Mouse (Mus musculus): ENCODE data around the gene Kazn. TPM values are rescaled to one million over a fixed set of nuclear protein-coding genes. Genes with fewer than 3 reads are reported as not detected.

The Kazn gene
- polyA plus RNA-seq, 1 experiment from 2014 or later: 0.74 TPM

DNA sequence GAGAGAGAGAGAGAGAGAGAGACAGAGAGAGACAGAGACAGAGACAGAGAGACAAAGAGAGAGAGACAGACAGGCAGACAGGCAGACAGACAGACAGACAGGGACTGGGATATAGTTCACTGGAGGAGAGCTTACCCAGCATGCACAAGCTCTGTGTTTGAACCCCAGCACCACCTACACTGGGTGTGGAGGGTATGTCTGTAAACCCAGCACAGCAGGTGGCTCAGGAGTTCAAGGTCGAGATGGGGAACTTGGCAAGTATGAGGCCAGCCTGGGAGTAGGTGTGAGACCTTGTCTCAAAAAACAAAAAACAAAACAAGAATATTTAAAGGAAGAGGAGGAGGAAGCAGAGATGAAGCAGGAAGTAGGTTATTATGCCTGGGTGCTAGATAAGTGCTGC is 162.3 kb downstream of the Kazn start:
- H3K9ac ChIP-seq (replicated peaks): no peak overlapping the region
- no peak for DNase-seq
- peak overlapping the region; percentile 51; the same call in 1 of the 2 replicates for H3K27ac ChIP-seq (ENCODE audit: low read depth)
- TF ChIP-seq EP300 (IDR thresholded peaks at IDR 0.05; ENCODE audit: low read depth) (no peak), CTCF (IDR thresholded peaks at IDR 0.05; ENCODE audit: low read depth) (no peak)
- no peaks in the 10 kb centered on the region for H3K9me3 ChIP-seq (ENCODE audit: low read length)
- no peak overlapping the region for H3K4me2 ChIP-seq (ENCODE audit: low read depth, low read length)
- H3K27me3 ChIP-seq (ENCODE audit: insufficient read depth, low read length): no peaks in the 10 kb centered on the region
- ATAC-seq: no peak
- H3K4me3 ChIP-seq (ENCODE audit: low read depth, low read length): no peak overlapping the region
- peaks cover 45% of the 10 kb centered on the region for H3K4me1 ChIP-seq (ENCODE audit: insufficient read depth)
- no peaks in the 10 kb centered on the region for H3K36me3 ChIP-seq (replicated peaks; ENCODE audit: insufficient read depth, low read length)
- 16% methylated on average over 1 of the region's 1 CpGs for WGBS (ENCODE audit: insufficient replicate concordance)

DNA sequence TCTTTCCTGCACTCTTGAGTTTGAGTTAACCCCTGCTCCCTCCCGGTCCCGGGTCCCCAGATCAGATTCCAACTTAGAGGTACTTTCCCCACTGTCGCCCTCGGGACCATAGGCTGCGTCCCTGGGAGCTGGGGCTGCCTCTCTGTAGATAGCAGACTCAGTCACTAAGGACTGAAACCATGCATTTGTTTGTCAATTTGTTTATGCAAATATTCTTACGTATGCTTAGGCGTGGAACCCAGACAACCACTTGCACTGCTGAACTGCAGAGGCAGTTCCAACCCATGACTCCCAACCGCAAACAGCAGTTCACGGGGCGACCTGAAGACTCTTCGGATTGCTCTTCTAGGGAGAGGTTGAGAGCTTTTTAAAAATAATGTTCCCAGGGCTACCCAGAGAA is 163.3 kb downstream of the Kazn start:
- Histone ChIP-seq H3K4me1 (ENCODE audit: insufficient read depth) (peaks cover 49% of the 10 kb centered on the region), H3K9me3 (ENCODE audit: low read length) (no peaks in the 10 kb centered on the region), H3K4me3 (ENCODE audit: low read depth, low read length) (no peak overlapping the region), H3K36me3 (replicated peaks; ENCODE audit: insufficient read depth, low read length) (no peaks in the 10 kb centered on the region), H3K27me3 (ENCODE audit: insufficient read depth, low read length) (no peaks in the 10 kb centered on the region), H3K27ac (ENCODE audit: low read depth) (peak overlapping the region; percentile 58), H3K4me2 (ENCODE audit: low read depth, low read length) (no peak overlapping the region), H3K9ac (replicated peaks) (no peak overlapping the region)
- 57% methylated on average over 11 of the region's 11 CpGs for WGBS (ENCODE audit: insufficient replicate concordance)
- no peak for DNase-seq
- TF ChIP-seq EP300 (IDR thresholded peaks at IDR 0.05; ENCODE audit: low read depth): no peak
- no peak for TF ChIP-seq CTCF (IDR thresholded peaks at IDR 0.05; ENCODE audit: low read depth)
- ATAC-seq: peak; percentile 48

DNA sequence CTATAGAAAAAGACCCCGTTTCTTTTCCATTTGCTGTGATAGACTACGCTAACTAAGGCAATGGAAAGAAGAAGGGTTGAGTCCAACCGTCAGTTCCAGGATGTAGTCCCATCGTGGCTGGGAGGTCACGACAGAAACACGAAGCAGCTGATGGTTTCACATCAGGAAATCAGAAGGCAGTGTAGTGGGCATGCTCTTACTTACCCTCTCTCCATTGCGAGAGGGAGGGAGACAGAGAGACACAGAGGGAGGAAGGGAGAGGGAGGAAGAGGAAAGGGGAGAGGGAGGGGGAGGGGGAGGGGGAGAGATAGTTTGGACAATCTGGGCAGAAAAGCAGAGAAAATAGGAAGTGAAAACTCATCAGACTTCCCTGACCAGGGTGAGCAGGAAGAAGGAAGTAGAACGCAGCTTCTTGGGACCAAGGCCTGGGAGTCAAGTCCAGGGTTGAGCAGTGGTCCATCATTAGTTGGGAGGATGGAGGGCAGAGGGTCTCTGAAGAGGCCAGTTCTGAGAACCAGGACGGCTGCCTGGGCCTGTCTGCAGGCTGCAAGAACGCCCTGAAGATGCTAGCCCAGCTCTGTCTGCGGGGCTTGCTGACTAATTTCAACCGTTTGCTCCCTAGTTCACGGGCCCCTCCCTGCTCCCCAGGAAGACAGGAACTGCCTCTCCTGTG is 165.0 kb downstream of the Kazn start:
- peak overlapping the region; percentile 58; the same call in 1 of the 2 replicates for H3K27ac ChIP-seq (ENCODE audit: low read depth)
- DNase-seq: no peak
- H3K9me3 ChIP-seq (ENCODE audit: low read length): no peaks in the 10 kb centered on the region
- H3K36me3 ChIP-seq (replicated peaks; ENCODE audit: insufficient read depth, low read length): no peaks in the 10 kb centered on the region
- H3K27me3 ChIP-seq (ENCODE audit: insufficient read depth, low read length): no peaks in the 10 kb centered on the region
- WGBS (ENCODE audit: insufficient replicate concordance): 33% methylated on average over 13 of the region's 13 CpGs
- H3K9ac ChIP-seq (replicated peaks): no peak overlapping the region
- no peak for ATAC-seq
- H3K4me1 ChIP-seq (ENCODE audit: insufficient read depth): peaks cover 48% of the 10 kb centered on the region
- H3K4me2 ChIP-seq (ENCODE audit: low read depth, low read length): no peak overlapping the region
- no peak overlapping the region for H3K4me3 ChIP-seq (ENCODE audit: low read depth, low read length)
- TF ChIP-seq EP300 (IDR thresholded peaks at IDR 0.05; ENCODE audit: low read depth) (no peak), CTCF (IDR thresholded peaks at IDR 0.05; ENCODE audit: low read depth) (no peak)

DNA sequence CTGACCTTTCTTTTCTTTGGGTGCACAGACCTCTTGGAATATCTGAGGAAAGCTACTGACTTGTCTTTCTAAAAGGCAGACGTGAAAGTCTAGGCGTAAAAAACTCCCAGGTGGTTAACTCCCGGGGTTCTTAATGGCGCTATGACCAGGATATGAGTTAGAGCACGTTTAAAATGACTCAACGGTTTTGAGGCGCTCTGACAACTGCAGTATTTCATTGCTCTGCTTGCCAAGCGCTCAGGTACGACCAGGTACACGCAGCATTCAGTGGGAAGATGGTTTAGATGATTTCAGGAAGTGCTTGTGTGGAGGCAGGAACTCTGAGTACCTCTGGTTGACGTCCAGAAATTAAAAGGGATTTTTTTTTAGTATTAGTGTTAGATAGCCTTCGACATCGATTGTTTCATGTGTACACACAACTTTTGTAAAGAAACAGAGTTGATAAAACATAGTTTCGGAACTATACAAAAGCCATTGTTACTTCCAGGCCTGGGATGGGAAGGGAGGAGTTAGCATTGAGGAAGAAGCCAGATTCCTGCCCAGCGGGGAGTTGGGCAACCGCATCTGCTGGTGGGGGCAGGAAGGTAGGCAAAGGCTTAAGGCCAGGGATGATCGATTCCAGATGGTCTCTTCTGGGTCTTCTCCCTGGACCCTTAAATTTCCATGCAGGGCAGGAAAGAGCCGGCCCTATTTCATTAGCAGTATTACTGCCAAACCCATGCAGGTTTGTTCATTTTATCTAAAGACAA is 167.8 kb downstream of the Kazn start:
- Histone ChIP-seq H3K4me3 (ENCODE audit: low read depth, low read length) (no peak overlapping the region), H3K27me3 (ENCODE audit: insufficient read depth, low read length) (no peaks in the 10 kb centered on the region), H3K4me1 (ENCODE audit: insufficient read depth) (peaks cover 38% of the 10 kb centered on the region), H3K27ac (ENCODE audit: low read depth) (peak overlapping the region; percentile 88), H3K36me3 (replicated peaks; ENCODE audit: insufficient read depth, low read length) (no peaks in the 10 kb centered on the region), H3K9ac (replicated peaks) (no peak overlapping the region), H3K4me2 (ENCODE audit: low read depth, low read length) (no peak overlapping the region), H3K9me3 (ENCODE audit: low read length) (no peaks in the 10 kb centered on the region)
- no peak for DNase-seq
- ATAC-seq: peak; percentile 26
- 13% methylated on average over 18 of the region's 18 CpGs for WGBS (ENCODE audit: insufficient replicate concordance)
- no peak for TF ChIP-seq EP300 (IDR thresholded peaks at IDR 0.05; ENCODE audit: low read depth)
- no peak for TF ChIP-seq CTCF (IDR thresholded peaks at IDR 0.05; ENCODE audit: low read depth)

- TF ChIP-seq CTCF (IDR thresholded peaks at IDR 0.05; ENCODE audit: low read depth) (no peak), EP300 (IDR thresholded peaks at IDR 0.05; ENCODE audit: low read depth) (peak; percentile 75)
- peak overlapping the region; percentile 88 for H3K27ac ChIP-seq (ENCODE audit: low read depth)
- no peaks in the 10 kb centered on the region for H3K27me3 ChIP-seq (ENCODE audit: insufficient read depth, low read length)
- peaks cover 40% of the 10 kb centered on the region for H3K4me1 ChIP-seq (ENCODE audit: insufficient read depth)
- H3K4me3 ChIP-seq (ENCODE audit: low read depth, low read length): no peak overlapping the region
- ATAC-seq (peak; percentile 77), DNase-seq (peak; percentile 69)
- H3K9me3 ChIP-seq (ENCODE audit: low read length): no peaks in the 10 kb centered on the region
- no peak overlapping the region for H3K9ac ChIP-seq (replicated peaks)
- H3K36me3 ChIP-seq (replicated peaks; ENCODE audit: insufficient read depth, low read length): no peaks in the 10 kb centered on the region
- WGBS (ENCODE audit: insufficient replicate concordance): 13% methylated on average over 8 of the region's 8 CpGs
- no peak overlapping the region for H3K4me2 ChIP-seq (ENCODE audit: low read depth, low read length)
These were observed 168.4 kb downstream of the Kazn start for GRCm38 (mm10) chr4:142070840-142071239.

Data from liver, postnatal 0 days (tissue).